Mouse (Mus musculus): Measurements from ENCODE around the gene Rarb. TPM values are rescaled to one million over a fixed set of nuclear protein-coding genes. Genes with fewer than 3 reads are reported as not detected.

Rarb gene
- polyA plus RNA-seq, 1 experiment = 1.0 TPM

GRCm38 (mm10) chr14:16752648-16753047 lies 66.3 kb downstream of the Rarb start:
- Histone ChIP-seq H3K27ac (ENCODE audit: insufficient read depth, low read length) (no peak overlapping the region), H3K4me3 (ENCODE audit: extremely low read depth, insufficient read depth, insufficient read length) (no peak overlapping the region), H3K36me3 (ENCODE audit: control insufficient read depth, insufficient read depth, low read length) (no peaks in the 10 kb centered on the region), H3K4me1 (ENCODE audit: control insufficient read depth, insufficient read depth, insufficient read length) (no peaks in the 10 kb centered on the region), H3K27me3 (ENCODE audit: control insufficient read depth, insufficient read depth, low read length) (no peaks in the 10 kb centered on the region)
- 81% methylated on average over 1 of the region's 1 CpGs for WGBS
- TF ChIP-seq CTCF (IDR thresholded peaks at IDR 0.05; ENCODE audit: extremely low read depth, insufficient read depth, insufficient read length, insufficient replicate concordance) (no peak), POLR2A (IDR thresholded peaks at IDR 0.05; ENCODE audit: low read depth, low read length) (no peak)
- no peak for DNase-seq (ENCODE audit: low read depth in 1 of 2, low spot score in 2 of 2)

GRCm38 (mm10) chr14:16746982-16747578 lies 71.9 kb downstream of the Rarb start:
- Histone ChIP-seq H3K4me3 (ENCODE audit: extremely low read depth, insufficient read depth, insufficient read length) (no peak overlapping the region), H3K27me3 (ENCODE audit: control insufficient read depth, insufficient read depth, low read length) (no peaks in the 10 kb centered on the region), H3K36me3 (ENCODE audit: control insufficient read depth, insufficient read depth, low read length) (no peaks in the 10 kb centered on the region), H3K4me1 (ENCODE audit: control insufficient read depth, insufficient read depth, insufficient read length) (no peaks in the 10 kb centered on the region), H3K27ac (ENCODE audit: insufficient read depth, low read length) (no peak overlapping the region)
- no peak for DNase-seq (ENCODE audit: low read depth in 1 of 2, low spot score in 2 of 2)
- WGBS = 88% methylated on average over 2 of the region's 2 CpGs
- TF ChIP-seq POLR2A (IDR thresholded peaks at IDR 0.05; ENCODE audit: low read depth, low read length) (no peak), CTCF (IDR thresholded peaks at IDR 0.05; ENCODE audit: extremely low read depth, insufficient read depth, insufficient read length, insufficient replicate concordance) (no peak)

GRCm38 (mm10) chr14:16740982-16741739 lies 77.8 kb downstream of the Rarb start:
- DNase-seq (ENCODE audit: low read depth in 1 of 2, low spot score in 2 of 2) = no peak
- H3K4me3 ChIP-seq (ENCODE audit: extremely low read depth, insufficient read depth, insufficient read length) = no peak overlapping the region
- 83% methylated on average over 13 of the region's 13 CpGs for WGBS
- no peaks in the 10 kb centered on the region for H3K36me3 ChIP-seq (ENCODE audit: control insufficient read depth, insufficient read depth, low read length)
- no peaks in the 10 kb centered on the region for H3K27me3 ChIP-seq (ENCODE audit: control insufficient read depth, insufficient read depth, low read length)
- no peaks in the 10 kb centered on the region for H3K4me1 ChIP-seq (ENCODE audit: control insufficient read depth, insufficient read depth, insufficient read length)
- TF ChIP-seq CTCF (IDR thresholded peaks at IDR 0.05; ENCODE audit: extremely low read depth, insufficient read depth, insufficient read length, insufficient replicate concordance) (no peak), POLR2A (IDR thresholded peaks at IDR 0.05; ENCODE audit: low read depth, low read length) (no peak)
- H3K27ac ChIP-seq (ENCODE audit: insufficient read depth, low read length) = no peak overlapping the region

- TF ChIP-seq POLR2A (IDR thresholded peaks at IDR 0.05; ENCODE audit: low read depth, low read length) (no peak), CTCF (IDR thresholded peaks at IDR 0.05; ENCODE audit: extremely low read depth, insufficient read depth, insufficient read length, insufficient replicate concordance) (no peak)
- 92% methylated on average over 1 of the region's 1 CpGs for WGBS
- H3K4me1 ChIP-seq (ENCODE audit: control insufficient read depth, insufficient read depth, insufficient read length) = no peaks in the 10 kb centered on the region
- H3K4me3 ChIP-seq (ENCODE audit: extremely low read depth, insufficient read depth, insufficient read length) = no peak overlapping the region
- H3K36me3 ChIP-seq (ENCODE audit: control insufficient read depth, insufficient read depth, low read length) = no peaks in the 10 kb centered on the region
- no peaks in the 10 kb centered on the region for H3K27me3 ChIP-seq (ENCODE audit: control insufficient read depth, insufficient read depth, low read length)
- no peak overlapping the region for H3K27ac ChIP-seq (ENCODE audit: insufficient read depth, low read length)
- DNase-seq (ENCODE audit: low read depth in 1 of 2, low spot score in 2 of 2) = no peak
Measured at GRCm38 (mm10) chr14:16738538-16738937, 80.4 kb downstream of the Rarb start.

GRCm38 (mm10) chr14:16737781-16738180 lies 81.2 kb downstream of the Rarb start:
- H3K4me1 ChIP-seq (ENCODE audit: control insufficient read depth, insufficient read depth, insufficient read length) = no peaks in the 10 kb centered on the region
- no peak overlapping the region for H3K4me3 ChIP-seq (ENCODE audit: extremely low read depth, insufficient read depth, insufficient read length)
- H3K36me3 ChIP-seq (ENCODE audit: control insufficient read depth, insufficient read depth, low read length) = no peaks in the 10 kb centered on the region
- no peak overlapping the region for H3K27ac ChIP-seq (ENCODE audit: insufficient read depth, low read length)
- WGBS = 96% methylated on average over 1 of the region's 1 CpGs
- TF ChIP-seq POLR2A (IDR thresholded peaks at IDR 0.05; ENCODE audit: low read depth, low read length) (no peak), CTCF (IDR thresholded peaks at IDR 0.05; ENCODE audit: extremely low read depth, insufficient read depth, insufficient read length, insufficient replicate concordance) (no peak)
- no peaks in the 10 kb centered on the region for H3K27me3 ChIP-seq (ENCODE audit: control insufficient read depth, insufficient read depth, low read length)
- no peak for DNase-seq (ENCODE audit: low read depth in 1 of 2, low spot score in 2 of 2)

- no peaks in the 10 kb centered on the region for H3K27me3 ChIP-seq (ENCODE audit: control insufficient read depth, insufficient read depth, low read length)
- no peak overlapping the region for H3K4me3 ChIP-seq (ENCODE audit: extremely low read depth, insufficient read depth, insufficient read length)
- H3K36me3 ChIP-seq (ENCODE audit: control insufficient read depth, insufficient read depth, low read length) = no peaks in the 10 kb centered on the region
- H3K4me1 ChIP-seq (ENCODE audit: control insufficient read depth, insufficient read depth, insufficient read length) = no peaks in the 10 kb centered on the region
- no peak for DNase-seq (ENCODE audit: low read depth in 1 of 2, low spot score in 2 of 2)
- no peak overlapping the region for H3K27ac ChIP-seq (ENCODE audit: insufficient read depth, low read length)
- TF ChIP-seq POLR2A (IDR thresholded peaks at IDR 0.05; ENCODE audit: low read depth, low read length) (no peak), CTCF (IDR thresholded peaks at IDR 0.05; ENCODE audit: extremely low read depth, insufficient read depth, insufficient read length, insufficient replicate concordance) (no peak)
- WGBS = 84% methylated on average over 4 of the region's 4 CpGs
Measured at GRCm38 (mm10) chr14:16735331-16736012, 83.5 kb downstream of the Rarb start.

Data from spleen, adult 2 months (tissue).